Mouse (Mus musculus) liver, adult 2 months (tissue): Measurements from ENCODE around the gene Olfr654. TPM values are rescaled to one million over a fixed set of nuclear protein-coding genes. Genes with fewer than 3 reads are reported as not detected.

Source experiments
- DNase-seq: peaks from one replicate; pipeline ENCODE4 v3.0.0-alpha.2; 2011; ENCODE audit warnings: low read depth, low spot score; ENCODE audit errors: extremely low read depth
- H3K27ac ChIP-seq: fragments of 200-500 bp; replicated peaks from 2 replicates; pipeline ENCODE4 v1.5.1; 2012; ENCODE audit warnings: low read depth, mild to moderate bottlenecking, control low read depth, inconsistent platforms, low read length; ENCODE audit not compliant: insufficient read depth
- H3K27me3 ChIP-seq: fragments of 200-500 bp; 2 replicates; pipeline ENCODE4 v1.6.1; 2012; ENCODE audit warnings: mild to moderate bottlenecking, moderate library complexity, low read length, inconsistent platforms; ENCODE audit not compliant: control insufficient read depth, insufficient read depth
- H3K36me3 ChIP-seq: fragments of 200-500 bp; 2 replicates; pipeline ENCODE4 v1.6.1; 2012; ENCODE audit warnings: low read length, inconsistent platforms; ENCODE audit not compliant: control insufficient read depth, insufficient read depth
- H3K4me1 ChIP-seq: fragments of 200-500 bp; 2 replicates; pipeline ENCODE4 v1.6.1; 2011; ENCODE audit warnings: low read length; ENCODE audit not compliant: control insufficient read depth, insufficient read depth
- H3K4me3 ChIP-seq: fragments of 200-500 bp; 2 replicates; pipeline ENCODE4 v1.5.1; 2011; ENCODE audit warnings: low read depth, mild to moderate bottlenecking, control low read depth, low read length, moderate library complexity; ENCODE audit not compliant: insufficient read depth
- H3K79me2 ChIP-seq: fragments of 200-500 bp; 2 replicates; pipeline ENCODE4 v1.6.1; 2012; ENCODE audit warnings: inconsistent platforms, mild to moderate bottlenecking, low read length, moderate library complexity; ENCODE audit not compliant: control insufficient read depth, insufficient read depth
- H3K9ac ChIP-seq: fragments of 200-500 bp; 2 replicates; pipeline ENCODE4 v1.6.1; 2012; ENCODE audit warnings: low read depth, mild to moderate bottlenecking, control low read depth, inconsistent platforms, low read length
- CTCF ChIP-seq: fragments of 200-500 bp; IDR thresholded peaks from 2 replicates; pipeline ENCODE4 v1.5.1; 2011; ENCODE audit warnings: low read depth, low read length, control low read depth
- POLR2A ChIP-seq: fragments of 200-500 bp; IDR thresholded peaks from 2 replicates; pipeline ENCODE4 v1.6.1; 2011; ENCODE audit warnings: low read length, control low read depth; ENCODE audit not compliant: insufficient read depth; ENCODE audit errors: extremely low read depth
- WGBS: fragments of 180-500 bp; shearing (Covaris S2); methylation state at CpG from one replicate; pipeline ENCODE4 v1.1.7; 2018; 5-methylcytosine and 5-hydroxymethylcytosine counted together
- polyA plus RNA-seq: library from polyadenylated mRNA; depleted of rRNA; stranded (reverse); fragments of >200 nt; gene quantifications from 2 replicates; pipeline ENCODE4 v1.2.3, GENCODE M21; 2012; rRNA removed
- total RNA-seq: library from RNA; depleted of rRNA; stranded (reverse); fragments of >200 nt; gene quantifications from 2 replicates; pipeline ENCODE4 v1.2.3, GENCODE M21; 2014; rRNA removed

The Olfr654 gene
- total RNA-seq (not detected in 2 replicates), polyA plus RNA-seq (not detected in 2 replicates)

GRCm38 (mm10) chr7:104586725-104587124 lies at the start of gene Olfr654:
Gene Olfr654 (plus strand): TSS chr7:104587025.
- no peaks in the 10 kb centered on the region for H3K36me3 ChIP-seq
- H3K4me1 ChIP-seq, result no peaks in the 10 kb centered on the region
- H3K27me3 ChIP-seq, result no peaks in the 10 kb centered on the region
- no peak within 1 kb of the TSS for H3K9ac ChIP-seq
- TF ChIP-seq POLR2A (no peak), CTCF (no peak)
- no peak within 1 kb of the TSS for H3K4me3 ChIP-seq
- no peak for DNase-seq
- 76% methylated on average over 4 of the region's 4 CpGs for WGBS
- no peak within 1 kb of the TSS for H3K27ac ChIP-seq
- H3K79me2 ChIP-seq, result no peaks in the 10 kb centered on the region

DNA sequence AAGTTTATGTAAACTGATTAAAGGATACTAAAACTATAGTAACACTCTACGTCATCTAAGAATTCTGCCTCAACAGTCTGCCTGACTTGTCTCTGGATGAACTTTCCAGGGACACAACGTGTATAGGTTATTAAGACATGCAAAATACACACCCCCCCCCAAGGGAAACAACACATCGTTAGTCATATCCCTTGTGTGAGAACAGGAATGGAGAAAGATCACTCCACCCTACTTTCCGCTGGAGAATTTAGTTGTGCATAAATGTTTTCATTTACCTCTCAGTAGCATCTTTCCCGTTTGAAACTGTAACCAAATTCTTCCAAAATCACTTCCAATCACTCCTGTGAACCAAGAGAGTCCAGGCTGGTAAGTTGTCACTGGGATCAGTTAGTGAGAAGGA lies 37.0 kb upstream of the Olfr654 start, which contains the start of gene Olfr651:
Olfr651 (plus strand) TSS at position 301 of the 400 bp plus-strand sequence.
- H3K4me1 ChIP-seq, result no peaks in the 10 kb centered on the region

DNA sequence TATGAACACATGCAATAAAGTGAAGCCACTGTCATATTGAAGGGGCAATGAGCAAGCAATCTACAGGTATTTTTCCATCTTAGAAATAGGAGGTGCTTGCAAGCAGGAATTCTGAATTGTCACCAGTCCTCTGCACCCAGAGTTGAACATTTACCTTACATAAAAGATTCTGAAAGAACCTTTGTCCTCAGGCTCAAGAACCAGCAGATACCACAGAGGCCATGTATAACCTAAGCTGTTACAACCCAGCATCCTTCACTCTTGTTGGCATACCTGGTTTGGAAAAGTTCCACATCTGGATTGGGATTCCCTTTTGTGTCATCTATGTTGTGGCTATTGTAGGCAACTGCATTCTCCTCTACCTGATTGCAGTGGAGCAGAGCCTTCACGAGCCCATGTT lies 34.1 kb upstream of the Olfr654 start:
- Histone ChIP-seq H3K27ac (no peak overlapping the region), H3K36me3 (no peaks in the 10 kb centered on the region), H3K9ac (no peak overlapping the region), H3K4me3 (no peak overlapping the region), H3K79me2 (no peaks in the 10 kb centered on the region), H3K4me1 (no peaks in the 10 kb centered on the region), H3K27me3 (no peaks in the 10 kb centered on the region)
- 66% methylated on average over 1 of the region's 1 CpGs for WGBS
- no peak for TF ChIP-seq POLR2A
- no peak for TF ChIP-seq CTCF
- DNase-seq, result no peak

More for the DNA sequence above, 37.0 kb upstream of the Olfr654 start, which contains the start of gene Olfr651:
- DNase-seq, result no peak
- no peaks in the 10 kb centered on the region for H3K27me3 ChIP-seq
- TF ChIP-seq CTCF, result no peak
- no peak for TF ChIP-seq POLR2A
- no peak within 1 kb of the TSS for H3K27ac ChIP-seq
- H3K9ac ChIP-seq, result no peak within 1 kb of the TSS
- H3K79me2 ChIP-seq, result no peaks in the 10 kb centered on the region
- no peaks in the 10 kb centered on the region for H3K36me3 ChIP-seq
- WGBS, result 66% methylated on average over 5 of the region's 5 CpGs
- no peak within 1 kb of the TSS for H3K4me3 ChIP-seq

DNA sequence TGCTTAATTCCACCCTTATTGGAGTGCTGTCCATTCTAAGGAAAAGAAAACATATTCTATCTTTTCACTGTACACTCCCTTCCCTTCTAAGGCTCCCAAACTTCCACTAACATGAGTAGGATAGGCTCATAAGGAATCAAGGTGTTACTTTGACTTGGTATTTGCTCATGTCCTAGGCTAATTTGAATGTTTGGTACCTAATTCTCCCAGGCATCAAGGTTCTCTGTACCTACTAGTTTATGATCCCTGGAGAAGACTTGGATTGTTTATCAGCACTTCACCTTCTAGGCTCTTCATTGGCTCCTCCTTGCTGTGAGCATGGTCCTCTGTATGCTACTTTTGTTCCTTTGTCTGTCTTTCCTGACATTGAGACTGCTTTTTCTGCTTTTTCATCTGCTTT lies 26.2 kb upstream of the Olfr654 start, which contains the start of gene Olfr652:
Olfr652 (plus strand) TSS at position 301 of the 400 bp plus-strand sequence.
- no peak for DNase-seq
- H3K36me3 ChIP-seq, result no peaks in the 10 kb centered on the region
- TF ChIP-seq POLR2A (no peak), CTCF (no peak)

GRCm38 (mm10) chr7:104577014-104577413 lies 9.8 kb upstream of the Olfr654 start, which contains the start of gene Olfr653:
Gene Olfr653 (plus strand): TSS chr7:104577314.
- 61% methylated on average over 2 of the region's 2 CpGs for WGBS
- H3K4me1 ChIP-seq, result no peaks in the 10 kb centered on the region
- no peaks in the 10 kb centered on the region for H3K79me2 ChIP-seq
- H3K27me3 ChIP-seq, result no peaks in the 10 kb centered on the region
- no peaks in the 10 kb centered on the region for H3K36me3 ChIP-seq
- DNase-seq, result no peak
- no peak within 1 kb of the TSS for H3K4me3 ChIP-seq
- no peak within 1 kb of the TSS for H3K27ac ChIP-seq
- TF ChIP-seq POLR2A, result no peak
- TF ChIP-seq CTCF, result no peak
- H3K9ac ChIP-seq, result no peak within 1 kb of the TSS

More for the DNA sequence above, 26.2 kb upstream of the Olfr654 start, which contains the start of gene Olfr652:
- Histone ChIP-seq H3K4me3 (no peak within 1 kb of the TSS), H3K4me1 (no peaks in the 10 kb centered on the region), H3K27ac (no peak within 1 kb of the TSS), H3K27me3 (no peaks in the 10 kb centered on the region), H3K79me2 (no peaks in the 10 kb centered on the region), H3K9ac (no peak within 1 kb of the TSS)

DNA sequence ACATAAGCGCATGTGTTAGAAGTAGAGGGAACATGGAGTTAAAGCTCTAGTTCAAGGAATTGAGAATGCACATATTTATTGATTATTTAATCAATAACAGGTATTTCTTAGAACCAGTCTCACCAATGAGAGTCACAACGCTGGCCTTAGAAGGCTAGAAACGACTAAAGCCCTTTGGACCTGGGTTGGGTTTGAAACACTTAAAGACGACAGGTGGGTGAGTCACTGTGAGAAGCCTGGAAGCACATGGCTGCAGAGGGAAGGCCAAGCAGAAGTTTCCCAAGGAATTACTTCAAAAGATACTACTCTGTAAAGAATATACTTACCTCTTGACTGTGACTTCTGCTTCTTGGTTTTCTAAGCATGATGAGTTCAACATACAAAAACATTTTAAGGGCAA lies 6.0 kb upstream of the Olfr654 start:
- no peaks in the 10 kb centered on the region for H3K36me3 ChIP-seq
- no peak overlapping the region for H3K4me3 ChIP-seq
- H3K27me3 ChIP-seq, result no peaks in the 10 kb centered on the region
- WGBS, result 79% methylated on average over 4 of the region's 4 CpGs
- no peak overlapping the region for H3K27ac ChIP-seq
- no peaks in the 10 kb centered on the region for H3K79me2 ChIP-seq
- no peak for TF ChIP-seq CTCF
- no peak for TF ChIP-seq POLR2A
- no peak overlapping the region for H3K9ac ChIP-seq
- H3K4me1 ChIP-seq, result no peaks in the 10 kb centered on the region
- DNase-seq, result no peak
